Mouse (Mus musculus): ENCODE data around the gene Cacna1i.
A peak's percentile ranks its signal among the peaks of the same experiment; 100 is the strongest.

Cacna1i gene

DNA sequence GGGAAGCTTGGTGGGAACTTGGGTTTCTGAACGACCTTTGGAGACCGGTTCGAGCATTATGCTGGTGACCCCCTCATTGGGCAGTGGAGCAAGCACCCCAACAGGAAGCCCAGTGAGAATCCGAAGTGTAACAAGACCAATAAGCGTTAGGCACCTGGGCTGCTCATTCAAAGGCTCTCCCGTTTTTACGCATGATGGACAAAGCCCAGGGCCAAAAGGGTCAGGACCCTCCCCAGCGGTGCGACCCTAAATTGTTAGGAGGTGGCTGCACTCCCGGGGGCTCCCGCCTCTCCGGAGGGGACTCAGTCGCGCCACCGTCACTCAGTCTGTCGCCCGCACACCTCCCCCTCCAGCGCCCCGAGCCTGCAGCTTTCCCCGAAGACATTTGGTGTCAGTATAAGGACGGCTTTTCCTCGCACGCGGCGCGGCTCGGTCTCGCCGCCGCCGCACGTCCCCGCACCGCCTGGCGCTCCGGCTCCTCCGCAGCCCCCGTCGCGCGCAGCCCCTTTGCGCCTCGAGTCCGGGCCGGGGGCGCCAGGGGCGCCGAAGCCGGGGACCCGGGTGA lies at the start of gene Cacna1i:
TSS of gene Cacna1i (plus strand) at position 388 of the 565 bp plus-strand sequence.
- DNase-seq (ENCODE audit: low read depth), result no peak

DNA sequence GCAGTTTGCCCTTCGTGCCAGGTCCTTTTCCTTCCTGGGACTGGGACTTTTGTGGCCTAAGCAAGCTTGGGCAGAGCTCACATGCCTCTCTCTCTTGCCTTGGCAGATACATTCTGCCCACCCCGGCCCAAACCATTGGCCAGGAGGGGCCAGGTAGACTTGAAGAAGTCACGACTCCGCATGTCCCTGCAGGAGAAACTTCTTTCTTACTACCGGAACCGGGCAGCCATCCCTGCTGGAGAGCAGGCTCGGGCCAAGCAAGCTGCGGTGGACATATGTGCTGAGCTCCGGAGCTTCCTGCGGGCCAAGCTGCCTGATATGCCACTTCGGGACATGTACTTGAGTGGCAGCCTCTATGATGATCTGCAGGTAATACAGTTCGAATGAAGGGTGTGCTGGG lies 38.9 kb upstream of the Cacna1i start:
- no peak for DNase-seq (ENCODE audit: low read depth)

DNA sequence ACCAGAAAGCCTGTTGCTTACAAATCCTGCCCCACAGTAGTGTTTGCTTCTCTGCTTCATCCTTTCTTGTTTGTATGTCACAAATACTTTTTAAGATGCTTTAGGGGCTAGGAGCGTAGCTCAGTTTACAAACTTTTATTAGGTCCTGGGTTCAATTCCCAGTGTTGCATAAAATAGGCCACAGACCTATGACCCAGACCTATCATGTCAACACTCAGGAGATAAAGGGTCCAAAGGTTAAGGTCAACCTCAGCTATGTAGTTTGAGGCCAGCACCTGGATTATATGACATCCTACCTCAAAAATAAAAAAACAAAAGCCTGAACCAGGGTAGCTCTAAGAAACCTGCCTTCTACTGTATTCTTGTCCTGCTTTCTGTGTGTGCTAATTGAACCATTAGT lies 38.4 kb upstream of the Cacna1i start:
- DNase-seq (ENCODE audit: low read depth), result no peak

DNA sequence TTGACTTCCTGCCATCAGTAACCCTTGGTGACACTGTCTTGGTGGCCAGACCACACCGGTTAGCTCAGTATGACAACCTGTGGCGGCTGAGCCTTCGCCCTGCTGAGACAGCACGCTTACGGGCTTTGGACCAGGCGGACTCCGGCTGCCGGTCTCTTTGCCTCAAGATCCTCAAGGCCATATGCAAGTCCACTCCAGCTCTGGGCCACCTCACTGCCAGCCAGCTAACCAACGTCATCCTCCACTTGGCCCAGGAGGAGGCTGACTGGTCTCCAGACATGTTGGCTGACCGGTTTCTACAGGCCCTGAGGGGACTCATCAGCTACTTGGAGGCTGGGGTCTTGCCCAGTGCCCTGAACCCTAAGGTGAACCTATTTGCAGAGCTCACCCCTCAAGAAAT lies 37.4 kb upstream of the Cacna1i start:
- no peak for DNase-seq (ENCODE audit: low read depth)

DNA sequence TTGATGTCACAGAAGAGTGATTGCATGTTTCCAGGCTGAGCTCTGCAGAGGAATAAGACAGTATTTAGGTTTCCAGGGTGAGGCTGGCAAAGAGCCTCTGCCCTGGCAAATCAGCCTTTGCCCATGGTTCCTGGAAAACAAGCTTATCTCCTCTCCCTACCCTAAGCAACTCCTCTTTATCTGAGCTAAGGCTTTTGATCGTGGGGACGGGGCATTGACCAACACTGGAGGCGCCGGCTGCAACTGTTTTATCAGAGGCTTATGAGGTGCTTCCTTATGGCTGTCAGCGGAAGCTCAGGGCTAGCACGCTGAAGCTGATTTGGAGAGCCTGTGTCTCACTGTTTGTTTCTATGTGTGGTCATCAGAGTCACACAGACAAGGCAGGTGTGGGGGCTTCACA lies 36.5 kb upstream of the Cacna1i start:
- no peak for DNase-seq (ENCODE audit: low read depth)

DNA sequence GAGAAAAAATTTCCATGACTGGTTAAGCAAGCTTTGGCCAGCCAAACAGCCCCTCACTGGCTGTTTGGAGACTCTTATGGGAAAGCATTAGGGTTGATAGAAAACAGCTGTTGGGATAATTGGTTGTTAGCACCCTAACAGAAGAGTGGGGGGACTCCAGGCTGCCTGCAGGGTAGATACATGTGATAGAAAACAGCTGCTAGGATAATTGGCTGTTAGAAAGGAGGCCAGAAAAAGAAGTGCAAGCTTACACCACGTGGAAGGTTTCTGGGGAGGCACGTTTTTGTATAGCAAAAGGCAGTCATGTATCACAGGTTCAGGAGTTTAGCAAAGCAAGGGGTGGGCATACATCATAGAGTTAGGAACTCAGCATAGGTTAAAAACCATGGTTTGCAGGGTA lies 33.5 kb upstream of the Cacna1i start:
- no peak for DNase-seq (ENCODE audit: low read depth)

DNA sequence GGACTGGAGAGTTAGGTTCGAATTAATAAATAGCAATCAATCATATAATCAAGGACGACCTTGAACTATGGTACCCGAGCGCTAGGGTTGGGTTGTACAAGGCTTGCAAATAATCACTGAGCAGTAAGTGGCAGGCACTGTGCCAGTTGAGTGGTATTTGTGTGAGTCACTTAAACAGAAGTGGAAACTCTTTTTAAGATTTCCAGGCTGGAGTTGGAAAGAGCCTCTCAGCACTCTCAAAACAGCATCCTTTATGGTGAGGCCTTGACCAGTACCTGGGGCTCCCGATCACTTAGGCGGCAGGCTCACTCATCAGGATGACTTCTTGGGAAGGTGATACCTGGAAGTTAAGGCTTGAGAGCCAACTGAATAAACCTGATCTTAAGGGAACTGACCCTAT lies 32.8 kb upstream of the Cacna1i start:
- no peak for DNase-seq (ENCODE audit: low read depth)

DNA sequence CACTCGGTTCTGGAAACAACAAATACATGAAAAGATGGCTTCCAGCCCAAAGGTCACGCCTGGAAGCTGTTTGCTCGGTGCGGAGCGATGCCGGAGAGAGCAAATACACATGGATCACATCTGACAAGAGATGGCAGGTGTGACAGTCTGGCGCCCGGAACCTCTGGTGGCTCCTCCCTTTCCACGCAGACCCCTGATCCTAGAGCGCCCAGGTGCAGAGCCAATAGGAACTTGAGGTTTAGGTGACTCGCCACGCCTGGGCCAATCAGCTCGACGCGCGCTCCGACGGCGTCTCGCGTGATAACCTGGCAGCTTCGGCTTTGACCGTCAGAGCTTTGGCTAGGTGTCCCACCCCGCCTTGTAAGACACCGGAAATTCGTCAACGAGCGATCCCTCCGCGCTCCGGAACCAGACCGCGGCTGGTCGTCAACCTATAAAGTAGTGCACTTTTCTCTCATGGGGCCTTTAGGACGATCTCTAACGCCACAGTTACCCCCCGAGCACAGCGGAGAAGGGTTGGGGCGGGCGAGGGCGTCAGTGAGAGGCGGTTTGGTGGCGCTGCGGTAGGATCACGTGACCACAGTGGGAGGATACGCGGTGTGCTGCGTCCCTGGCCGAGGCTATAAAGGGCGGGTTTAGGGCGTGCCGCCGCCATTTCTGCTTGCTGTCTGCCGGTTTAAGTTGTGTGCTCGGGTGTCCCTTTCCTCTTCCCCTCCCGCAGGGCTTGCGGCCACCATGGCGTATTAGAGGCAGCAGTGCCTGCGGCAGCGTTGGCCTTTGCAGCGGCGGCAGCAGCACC lies 32.0 kb upstream of the Cacna1i start, which contains the start of gene Atf4:
TSS of gene Atf4 (plus strand) at position 338 of the 799 bp plus-strand sequence.
- DNase-seq (ENCODE audit: low read depth), result peak; percentile 95

DNA sequence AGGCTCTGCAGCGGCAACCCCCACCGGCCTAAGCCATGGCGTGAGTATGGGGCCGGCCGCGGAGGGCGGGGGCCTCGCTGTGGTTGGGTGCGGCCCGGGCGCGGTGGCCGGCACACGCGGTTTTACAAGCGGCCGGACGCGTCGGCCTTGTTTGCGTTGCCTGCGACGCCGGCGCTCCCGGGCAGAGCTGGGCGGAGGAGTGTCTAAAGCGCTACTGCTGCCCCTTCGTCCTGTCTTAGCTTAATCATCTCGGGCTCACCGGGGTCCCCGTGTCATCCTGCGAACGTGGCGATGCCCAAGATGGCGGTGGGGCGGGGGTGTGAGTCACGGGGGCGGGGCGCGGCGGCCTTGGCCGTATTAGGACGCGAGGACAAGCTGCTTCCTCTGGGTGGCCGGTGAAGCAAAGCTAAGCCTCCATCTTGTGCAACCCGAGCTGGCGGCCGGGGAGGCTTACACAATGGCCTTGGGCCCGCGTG lies 31.4 kb upstream of the Cacna1i start:
- peak; percentile 74 for DNase-seq (ENCODE audit: low read depth)

DNA sequence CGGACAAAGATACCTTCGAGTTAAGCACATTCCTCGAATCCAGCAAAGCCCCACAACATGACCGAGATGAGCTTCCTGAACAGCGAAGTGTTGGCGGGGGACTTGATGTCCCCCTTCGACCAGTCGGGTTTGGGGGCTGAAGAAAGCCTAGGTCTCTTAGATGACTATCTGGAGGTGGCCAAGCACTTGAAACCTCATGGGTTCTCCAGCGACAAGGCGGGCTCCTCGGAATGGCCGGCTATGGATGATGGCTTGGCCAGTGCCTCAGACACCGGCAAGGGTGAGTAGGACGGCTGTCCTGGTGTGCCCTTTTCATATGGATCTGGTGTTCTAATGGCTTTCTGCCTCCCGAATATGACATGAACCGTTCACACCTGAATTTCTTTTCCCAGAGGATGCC lies 30.8 kb upstream of the Cacna1i start:
- DNase-seq (ENCODE audit: low read depth), result no peak

DNA sequence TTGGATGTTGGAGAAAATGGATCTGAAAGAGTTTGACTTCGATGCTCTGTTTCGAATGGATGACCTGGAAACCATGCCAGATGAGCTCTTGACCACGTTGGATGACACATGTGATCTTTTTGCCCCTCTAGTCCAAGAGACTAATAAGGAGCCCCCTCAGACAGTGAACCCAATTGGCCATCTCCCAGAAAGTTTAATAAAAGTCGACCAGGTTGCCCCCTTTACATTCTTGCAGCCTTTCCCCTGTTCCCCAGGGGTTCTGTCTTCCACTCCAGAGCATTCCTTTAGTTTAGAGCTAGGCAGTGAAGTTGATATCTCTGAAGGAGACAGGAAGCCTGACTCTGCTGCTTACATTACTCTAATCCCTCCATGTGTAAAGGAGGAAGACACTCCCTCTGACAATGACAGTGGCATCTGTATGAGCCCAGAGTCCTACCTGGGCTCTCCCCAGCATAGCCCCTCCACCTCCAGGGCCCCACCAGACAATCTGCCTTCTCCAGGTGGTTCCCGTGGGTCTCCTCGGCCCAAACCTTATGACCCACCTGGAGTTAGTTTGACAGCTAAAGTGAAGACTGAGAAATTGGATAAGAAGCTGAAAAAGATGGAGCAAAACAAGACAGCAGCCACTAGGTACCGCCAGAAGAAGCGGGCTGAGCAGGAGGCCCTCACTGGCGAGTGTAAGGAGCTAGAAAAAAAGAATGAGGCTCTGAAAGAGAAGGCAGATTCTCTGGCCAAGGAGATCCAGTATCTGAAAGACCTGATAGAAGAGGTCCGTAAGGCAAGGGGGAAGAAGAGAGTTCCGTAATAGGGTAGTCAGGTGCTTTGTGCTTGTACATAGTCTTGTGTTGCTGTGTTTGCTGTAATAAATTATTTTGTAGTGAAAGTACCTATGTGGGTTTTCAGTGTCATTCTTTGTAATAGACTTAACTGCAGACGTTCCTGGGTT lies 30.1 kb upstream of the Cacna1i start:
- no peak for DNase-seq (ENCODE audit: low read depth)

DNA sequence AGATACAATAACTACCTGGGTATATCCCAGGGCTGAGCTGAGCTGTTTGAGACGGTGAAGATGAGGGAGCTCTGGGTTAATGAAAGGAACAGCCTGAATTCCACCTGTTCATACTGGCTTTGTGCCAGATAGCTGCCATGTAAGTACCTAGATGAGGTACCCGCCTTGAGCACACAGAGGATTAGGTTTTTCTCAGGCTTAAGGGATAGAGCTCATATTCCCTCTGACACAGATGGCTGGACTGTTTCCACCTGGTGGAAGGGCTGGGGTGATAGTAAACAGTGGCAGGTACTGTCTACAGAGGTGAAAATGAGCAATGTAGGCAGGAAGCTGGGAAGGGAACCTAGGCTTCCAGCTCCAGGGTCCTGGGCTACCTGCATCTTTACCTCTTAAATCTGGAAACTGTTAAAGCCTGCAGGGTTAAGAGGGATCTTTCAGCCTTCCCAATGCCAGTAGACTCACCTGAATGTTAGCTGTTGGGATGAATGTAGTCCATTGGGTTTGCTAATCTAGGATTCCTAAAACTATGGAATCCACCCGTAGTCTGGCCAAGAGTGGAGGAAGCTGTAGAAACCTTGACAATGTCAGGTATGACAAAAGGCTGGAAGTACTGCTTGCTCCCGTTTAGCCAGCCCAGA lies 29.3 kb upstream of the Cacna1i start:
- no peak for DNase-seq (ENCODE audit: low read depth)

DNA sequence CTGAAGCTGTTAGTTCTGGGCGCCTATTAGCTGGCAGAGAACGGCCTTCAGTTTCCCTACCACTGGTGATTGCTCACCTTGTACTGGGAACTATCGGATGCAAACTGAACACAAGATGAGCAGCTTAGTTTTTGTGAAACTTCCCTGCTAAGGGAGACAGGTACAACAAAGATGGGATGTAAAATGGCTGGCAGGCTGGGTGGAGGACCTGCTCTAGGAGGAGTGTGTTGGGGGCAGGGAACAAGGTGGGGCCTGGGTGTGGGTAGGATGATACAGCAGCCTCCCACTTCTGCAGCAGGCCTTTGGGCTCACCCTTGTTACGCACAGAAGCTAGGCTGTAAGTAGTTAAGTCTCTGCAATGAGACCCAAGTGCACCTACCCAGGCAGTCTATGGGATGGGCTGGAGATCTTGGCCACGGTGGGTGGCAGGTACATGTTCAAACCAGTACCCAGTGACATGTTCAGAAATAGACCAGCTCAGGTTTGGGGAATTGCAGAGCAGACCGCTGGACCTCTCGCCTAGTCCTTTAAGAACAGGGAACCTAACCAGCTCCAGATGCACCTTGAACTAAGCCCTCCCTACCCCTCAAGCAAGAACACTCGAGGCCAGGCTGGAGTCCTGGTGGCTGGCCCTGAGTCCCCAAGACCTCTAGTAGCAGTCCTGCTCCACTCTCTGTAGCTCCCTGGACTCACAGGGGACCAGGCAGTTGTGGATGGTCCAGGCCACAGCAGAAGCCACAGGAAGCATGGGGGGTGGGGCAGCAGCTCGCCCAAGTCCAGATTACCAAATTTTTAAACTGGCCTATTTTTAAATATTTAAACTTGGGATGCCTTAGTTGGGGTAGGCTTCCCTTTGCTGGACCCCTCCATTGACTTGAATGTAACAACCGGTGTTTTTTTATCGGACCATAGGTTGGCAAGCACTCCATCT lies 28.5 kb upstream of the Cacna1i start:
- no peak for DNase-seq (ENCODE audit: low read depth)

DNA sequence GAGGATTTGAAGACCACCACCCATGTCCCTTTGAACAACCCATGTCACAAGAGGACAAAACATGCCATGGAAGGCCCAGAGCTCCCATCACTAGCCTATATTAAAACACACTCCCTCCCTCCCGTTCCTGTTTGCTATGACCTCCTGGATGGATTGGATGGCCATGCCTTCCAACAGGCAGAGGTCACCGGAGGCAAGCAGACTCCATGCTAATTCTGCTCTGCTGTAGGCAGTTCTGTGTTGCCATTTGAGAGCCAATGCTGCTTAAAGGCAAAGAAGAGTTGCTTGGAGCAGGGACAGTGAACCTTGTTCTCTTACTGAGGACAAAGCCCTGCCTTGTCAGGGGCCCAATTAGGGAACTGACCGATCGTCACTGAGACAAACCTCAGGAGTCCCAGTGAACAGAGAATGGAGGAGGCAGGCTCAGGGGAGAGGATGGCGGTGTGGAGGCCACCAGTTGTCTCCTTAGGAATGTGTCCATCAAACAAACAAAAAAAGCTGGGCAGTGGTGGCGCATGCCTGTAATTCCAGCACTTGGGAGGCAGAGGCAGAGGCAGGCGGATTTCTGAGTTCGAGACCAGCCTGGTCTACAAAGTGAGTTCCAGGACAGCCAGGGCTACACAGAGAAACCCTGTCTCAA lies 27.5 kb upstream of the Cacna1i start:
- DNase-seq (ENCODE audit: low read depth), result no peak

DNA sequence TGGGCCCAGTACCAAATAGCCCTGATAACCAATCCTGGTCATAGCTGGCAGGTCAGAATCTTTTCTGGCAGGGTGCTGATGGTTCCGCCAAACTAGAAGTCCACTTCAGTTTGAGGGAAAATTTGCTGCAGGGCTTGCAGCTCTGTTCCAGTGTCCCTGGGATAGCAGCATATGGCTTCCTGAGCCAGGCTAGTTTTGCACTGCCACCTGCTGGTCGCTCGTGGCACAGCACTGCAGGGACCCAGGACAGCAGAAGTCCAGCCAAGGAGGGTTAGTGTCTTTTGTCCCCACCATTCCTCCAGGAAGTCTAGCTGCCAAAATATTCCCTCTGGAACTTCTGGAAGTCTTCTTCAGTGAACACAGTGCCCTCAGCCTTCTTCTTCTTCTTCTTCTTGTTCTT lies 26.4 kb upstream of the Cacna1i start:
- peak; percentile 74 for DNase-seq (ENCODE audit: low read depth)

DNA sequence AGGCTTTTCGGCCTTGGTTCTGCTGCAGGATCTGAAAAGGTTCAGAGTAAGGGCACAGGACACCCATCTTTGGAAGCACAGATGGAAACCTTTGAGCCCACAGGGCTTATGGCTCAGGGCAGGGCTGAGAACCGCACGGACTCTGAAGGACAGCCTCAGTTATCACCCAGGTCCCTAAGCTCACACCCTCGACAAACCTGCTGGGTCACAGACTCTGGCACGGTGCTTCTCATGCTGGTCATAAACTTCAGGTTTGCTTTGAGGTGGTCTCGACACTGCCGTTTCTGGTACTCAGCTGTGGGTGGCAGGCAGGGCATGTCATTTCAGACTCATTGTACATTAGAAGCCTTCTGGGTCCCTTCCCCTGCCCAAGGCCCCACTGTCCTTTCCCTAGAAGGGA lies 25.9 kb upstream of the Cacna1i start:
- no peak for DNase-seq (ENCODE audit: low read depth)

DNA sequence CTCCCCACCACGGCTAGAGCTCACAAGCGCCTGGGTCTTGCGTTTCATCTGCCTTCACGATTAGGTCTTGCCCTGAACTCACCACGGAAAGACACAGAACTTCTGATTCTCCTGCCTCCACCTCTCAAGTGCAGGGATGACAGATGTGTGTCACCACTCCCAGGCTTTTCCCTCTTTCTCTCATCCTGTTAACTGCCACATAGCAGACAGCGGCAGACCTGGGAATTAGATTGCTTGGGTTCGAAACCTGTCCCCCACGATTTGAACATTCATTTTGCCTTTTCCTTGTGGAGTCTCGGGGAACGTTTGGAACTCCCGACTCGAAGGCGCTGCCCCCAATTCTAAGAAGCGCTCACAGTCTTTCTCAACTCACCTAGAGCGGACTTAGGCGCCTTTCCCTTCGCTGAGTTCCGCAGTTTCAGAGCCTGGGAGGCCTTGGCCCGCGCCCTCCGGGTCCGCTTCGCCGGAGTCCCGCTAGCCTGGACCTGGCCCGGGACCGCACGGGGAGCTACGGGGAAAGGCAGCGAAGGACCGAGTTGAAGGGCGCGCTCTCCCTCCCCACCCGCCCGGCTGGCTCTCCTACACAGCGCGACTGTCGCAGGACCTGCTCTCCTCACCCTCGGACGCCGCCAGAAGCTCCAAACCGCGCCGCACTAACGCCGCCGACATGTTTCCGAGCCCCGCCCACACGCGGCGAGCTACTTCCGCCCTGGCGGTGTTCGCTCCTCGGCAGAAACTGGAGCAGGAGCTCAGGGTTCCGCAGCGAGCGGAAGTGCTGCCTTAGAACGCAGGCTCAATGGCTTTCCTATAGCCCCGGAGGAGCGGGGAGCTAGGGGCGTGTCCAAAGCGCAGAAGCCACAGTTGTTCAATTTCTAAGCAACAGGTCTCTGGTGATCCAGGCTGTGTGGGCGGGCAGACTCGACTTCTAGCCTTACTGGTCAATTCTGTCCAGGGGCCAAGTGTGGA lies 23.1 kb upstream of the Cacna1i start, which contains the start of gene Rps19bp1:
TSS of gene Rps19bp1 (minus strand) at position 706 of the 966 bp plus-strand sequence.
- DNase-seq (ENCODE audit: low read depth), result peak; percentile 94

DNA sequence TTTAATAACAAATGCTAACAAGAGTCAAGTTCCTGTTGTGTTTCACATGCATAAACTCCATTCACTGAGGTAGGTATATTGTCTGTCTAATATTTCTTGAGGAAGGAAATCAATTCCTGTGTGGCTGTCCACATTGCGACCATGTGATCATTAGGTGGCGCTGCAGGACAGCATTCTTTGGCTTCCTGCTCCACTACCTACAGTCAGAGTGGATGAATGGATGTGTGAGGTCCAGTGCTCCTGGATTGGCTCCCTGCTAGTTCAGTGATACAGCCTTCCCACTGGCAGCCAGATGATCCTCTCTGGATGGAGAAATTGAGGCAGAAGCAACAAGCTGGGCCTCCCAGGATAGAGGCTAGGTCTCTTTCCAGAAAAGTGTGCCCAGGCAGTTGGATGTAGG lies 20.8 kb upstream of the Cacna1i start:
- DNase-seq (ENCODE audit: low read depth), result peak; percentile 84

DNA sequence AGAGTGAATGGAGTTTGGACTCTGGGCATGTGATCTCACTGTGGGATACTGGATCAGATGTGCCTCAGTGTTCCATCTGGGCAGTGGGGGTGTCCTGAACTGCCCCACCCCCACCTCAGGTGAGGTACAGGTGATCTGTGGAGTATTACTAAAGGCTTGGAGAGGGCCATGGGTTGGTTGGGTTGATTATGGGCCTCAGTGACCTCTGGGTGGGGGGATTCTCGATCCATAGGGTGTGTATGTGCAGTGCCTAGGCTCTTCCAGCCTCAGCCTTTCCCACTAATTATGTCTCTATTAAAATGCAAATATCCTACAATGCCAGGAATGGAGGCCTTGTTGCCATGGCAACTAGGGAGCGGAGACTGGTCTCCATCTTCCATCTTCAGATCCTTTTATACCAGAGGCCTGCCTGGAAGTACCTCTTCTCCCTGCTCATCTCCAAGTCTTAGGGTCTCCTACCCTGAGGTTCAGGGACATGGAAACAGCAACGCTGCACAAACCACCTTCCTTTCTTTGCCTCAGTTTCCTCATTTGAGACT lies 15.1 kb upstream of the Cacna1i start:
- no peak for DNase-seq (ENCODE audit: low read depth)
